Mouse (Mus musculus) stomach, embryonic 15.5 days (tissue): ENCODE measurements around the gene Cox14. TPM values are rescaled to one million over a fixed set of nuclear protein-coding genes. Genes with fewer than 3 reads are reported as not detected.

ENCODE experiments used
- ATAC-seq: fragments of 200-750 bp; cut with Nextera tagmentation; 2 replicates; pipeline ENCODE4 v1.8.0; 2017; ENCODE audit warnings: low read depth, moderate number of reproducible peaks, moderate TSS enrichment; ENCODE audit not compliant: insufficient read depth, low FRiP score
- H3K27ac ChIP-seq: fragments of 300-500 bp; sonication (generic); 2 replicates; pipeline ENCODE4 v1.5.1; 2015; ENCODE audit warnings: mild to moderate bottlenecking, inconsistent platforms
- H3K27me3 ChIP-seq: fragments of 300-500 bp; sonication (generic); replicated peaks from 2 replicates; pipeline ENCODE4 v1.6.1; 2015; ENCODE audit warnings: inconsistent platforms
- H3K36me3 ChIP-seq: fragments of 300-500 bp; sonication (generic); 2 replicates; pipeline ENCODE4 v1.6.1; 2015; ENCODE audit warnings: inconsistent platforms
- H3K4me1 ChIP-seq: fragments of 300-500 bp; sonication (generic); 2 replicates; pipeline ENCODE4 v1.6.1; 2015; ENCODE audit warnings: inconsistent platforms
- H3K4me2 ChIP-seq: fragments of 300-500 bp; sonication (generic); 2 replicates; pipeline ENCODE4 v1.6.1; 2015; ENCODE audit warnings: mild to moderate bottlenecking, inconsistent platforms
- H3K4me3 ChIP-seq: fragments of 300-500 bp; sonication (generic); replicated peaks from 2 replicates; pipeline ENCODE4 v1.5.1; 2015; ENCODE audit warnings: inconsistent platforms
- H3K9ac ChIP-seq: fragments of 300-500 bp; sonication (generic); 2 replicates; pipeline ENCODE4 v1.6.1; 2015; ENCODE audit warnings: inconsistent platforms
- H3K9me3 ChIP-seq: fragments of 300-500 bp; sonication (generic); 2 replicates; pipeline ENCODE4 v1.6.1; 2016; ENCODE audit warnings: inconsistent platforms
- WGBS: fragments of 180-500 bp; shearing (Covaris S2); methylation state at CpG from one replicate; pipeline ENCODE4 v1.1.7; 2015; 5-methylcytosine and 5-hydroxymethylcytosine counted together
- polyA plus RNA-seq: library from polyadenylated mRNA; unstranded; fragments of >200 nt; fragmentation: Nextera tagmentation; extraction: Ambion mirVana; gene quantifications from 2 replicates; pipeline ENCODE4 v1.2.1, GENCODE M21; 2015

Cox14 gene
- polyA plus RNA-seq, result 156 and 220 TPM in 2 replicates

DNA sequence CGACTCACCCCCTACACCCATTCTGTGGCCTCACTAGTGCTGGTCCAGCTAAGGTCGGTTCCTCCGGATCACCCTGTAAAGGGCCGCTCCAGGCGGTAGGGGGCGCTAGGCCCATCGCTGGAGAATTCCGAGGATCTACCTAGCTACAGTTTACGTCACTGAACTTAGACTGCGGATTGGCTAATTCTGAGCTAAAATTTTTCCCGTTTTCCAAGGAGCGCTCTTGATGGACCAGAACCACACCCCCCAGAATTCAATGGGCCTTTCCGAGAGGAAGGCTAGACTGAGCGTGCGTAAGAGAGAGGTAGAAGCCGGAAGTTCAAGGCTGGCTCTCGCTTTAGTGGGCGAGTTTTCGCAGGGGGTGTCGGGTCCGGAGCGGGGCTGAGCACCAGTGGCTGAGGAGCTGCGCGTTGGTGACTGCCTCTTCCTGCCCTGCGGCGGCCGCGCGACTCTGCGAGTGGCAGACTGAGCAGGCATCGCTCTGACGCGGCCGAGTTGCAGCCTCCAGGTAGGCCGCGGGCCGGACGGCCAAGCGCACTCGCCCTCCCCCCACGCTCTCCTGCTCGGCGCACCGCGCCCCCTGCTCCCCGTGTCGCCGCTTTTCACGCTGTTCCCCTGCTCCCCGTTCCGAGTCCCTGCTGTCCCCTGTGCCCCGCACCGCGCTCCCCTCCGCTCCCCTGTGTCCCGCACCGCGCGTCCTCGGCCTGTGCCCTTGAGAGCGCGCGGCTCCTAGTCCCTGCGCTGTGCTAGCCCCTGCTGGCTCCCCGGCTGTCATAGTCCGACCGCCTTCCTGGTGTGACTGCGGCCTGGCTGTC, at the start of gene Cox14:
Gene Cox14 (plus strand): TSS at position 278 of the 815 bp plus-strand sequence.
- Histone ChIP-seq H3K4me2 (peak within 1 kb of the TSS; percentile 76), H3K9ac (peak within 1 kb of the TSS; percentile 81), H3K4me1 (peaks cover 28% of the 10 kb centered on the region), H3K36me3 (peaks cover 15% of the 10 kb centered on the region), H3K4me3 (peak within 1 kb of the TSS; percentile 81), H3K9me3 (no peaks in the 10 kb centered on the region), H3K27me3 (no peaks in the 10 kb centered on the region), H3K27ac (peak within 1 kb of the TSS; percentile 86)
- ATAC-seq, result peak; percentile 92
- WGBS, result under 1% methylated on average over 66 of the region's 68 CpGs

- H3K9me3 ChIP-seq, result no peaks in the 10 kb centered on the region
- no peak for ATAC-seq
- H3K36me3 ChIP-seq, result no peaks in the 10 kb centered on the region
- H3K4me1 ChIP-seq, result peaks cover 5% of the 10 kb centered on the region; the same call in 1 of the 2 replicates
- peaks cover 15% of the 10 kb centered on the region for H3K27me3 ChIP-seq
- H3K4me3 ChIP-seq, result no peak overlapping the region
- H3K27ac ChIP-seq, result no peak overlapping the region
- WGBS, result 37% methylated on average over 8 of the region's 8 CpGs
- H3K9ac ChIP-seq, result no peak overlapping the region
- no peak overlapping the region for H3K4me2 ChIP-seq
These were observed 48.3 kb upstream of the Cox14 start for GRCm38 (mm10) chr15:99677089-99677488.

DNA sequence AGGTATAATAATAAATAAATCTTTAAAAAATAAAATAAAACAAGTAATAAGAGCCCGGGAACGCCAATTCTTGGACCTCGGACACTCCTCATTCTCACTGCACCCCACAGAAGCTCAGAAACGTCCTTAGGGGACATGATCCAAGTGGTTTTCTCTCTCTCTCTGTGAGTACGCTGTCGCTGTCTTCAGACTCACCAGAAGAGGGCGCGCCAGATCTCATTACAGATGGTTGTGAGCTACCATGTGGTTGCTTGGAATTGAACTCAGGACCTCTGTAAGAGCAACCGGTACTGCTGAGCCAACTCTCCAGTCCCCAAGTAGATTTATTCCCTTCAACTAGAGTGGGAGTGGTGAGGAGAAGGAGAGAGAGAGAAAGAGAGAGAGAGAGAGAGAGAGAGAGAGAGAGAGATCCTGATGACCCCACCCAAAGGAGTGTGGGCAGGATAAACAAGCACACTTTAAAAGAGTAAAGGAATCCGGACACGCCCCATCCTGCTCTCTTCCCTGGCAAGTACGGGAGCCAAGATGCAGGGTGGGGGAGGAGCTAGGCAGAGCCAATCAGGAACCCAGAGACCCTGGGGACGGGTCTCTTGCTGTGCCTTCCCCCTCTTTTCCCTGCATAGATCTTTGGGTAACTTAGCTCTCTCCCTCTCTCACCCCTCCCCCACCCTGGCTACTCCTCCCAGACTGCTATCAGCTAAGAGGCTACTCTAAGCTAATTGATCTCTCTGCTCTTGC, 47.2 kb upstream of the Cox14 start:
- H3K4me3 ChIP-seq, result no peak overlapping the region
- H3K36me3 ChIP-seq, result no peaks in the 10 kb centered on the region
- peaks cover 7% of the 10 kb centered on the region for H3K27me3 ChIP-seq
- H3K27ac ChIP-seq, result no peak overlapping the region
- H3K4me1 ChIP-seq, result peaks cover 5% of the 10 kb centered on the region; the same call in 1 of the 2 replicates
- WGBS, result 15% methylated on average over 13 of the region's 13 CpGs
- H3K4me2 ChIP-seq, result no peak overlapping the region
- no peaks in the 10 kb centered on the region for H3K9me3 ChIP-seq
- ATAC-seq, result no peak
- no peak overlapping the region for H3K9ac ChIP-seq

DNA sequence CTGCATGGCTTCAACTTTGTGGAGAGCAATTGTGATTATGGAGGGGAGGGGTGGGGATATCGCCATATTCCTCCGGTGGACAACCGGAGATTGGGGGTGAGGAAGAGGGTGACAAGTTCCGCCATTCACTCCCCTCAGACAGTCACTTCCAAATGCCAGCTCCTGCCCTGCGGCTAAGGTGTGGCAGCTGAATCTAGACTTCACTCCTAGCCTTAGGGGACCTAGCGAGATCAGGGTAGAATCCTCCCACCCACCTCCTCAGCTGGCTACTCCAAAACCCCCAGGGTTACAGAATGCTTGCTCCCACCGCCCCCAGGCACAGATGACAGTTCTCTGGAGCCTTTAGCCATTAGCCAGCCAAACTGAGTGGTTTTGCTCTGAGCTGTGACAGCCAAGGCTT, 46.4 kb upstream of the Cox14 start:
- H3K4me1 ChIP-seq, result peaks cover 5% of the 10 kb centered on the region; the same call in 1 of the 2 replicates
- 66% methylated on average over 7 of the region's 7 CpGs for WGBS
- H3K9me3 ChIP-seq, result no peaks in the 10 kb centered on the region
- no peak overlapping the region for H3K27ac ChIP-seq
- no peak overlapping the region for H3K9ac ChIP-seq
- no peak overlapping the region for H3K4me2 ChIP-seq
- H3K27me3 ChIP-seq, result no peaks in the 10 kb centered on the region; the same call in 1 of the 2 replicates
- no peak for ATAC-seq
- no peak overlapping the region for H3K4me3 ChIP-seq
- no peaks in the 10 kb centered on the region for H3K36me3 ChIP-seq

DNA sequence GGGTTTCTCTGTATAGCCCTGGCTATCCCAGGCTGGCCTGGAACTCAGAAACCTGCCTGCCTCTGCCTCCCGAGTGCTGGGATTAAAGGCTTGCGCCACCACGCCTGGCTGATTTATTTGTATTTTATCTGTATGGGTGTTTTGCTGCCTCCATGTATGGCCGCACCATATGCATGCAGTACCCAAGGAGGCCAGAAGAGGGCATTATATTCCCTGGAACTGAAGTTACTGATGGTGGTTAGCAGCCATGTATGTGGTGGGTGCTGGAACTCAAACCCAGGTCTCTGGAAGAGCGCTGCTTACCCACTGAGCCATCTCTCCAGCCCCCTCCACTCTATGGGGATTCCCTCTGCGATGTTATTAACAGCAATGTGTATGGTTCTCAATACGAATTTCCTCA, 42.5 kb upstream of the Cox14 start:
- Histone ChIP-seq H3K36me3 (no peaks in the 10 kb centered on the region), H3K4me3 (no peak overlapping the region), H3K4me2 (no peak overlapping the region), H3K9me3 (no peaks in the 10 kb centered on the region), H3K27ac (no peak overlapping the region), H3K9ac (no peak overlapping the region), H3K27me3 (no peaks in the 10 kb centered on the region), H3K4me1 (peaks cover 5% of the 10 kb centered on the region; the same call in 1 of the 2 replicates)
- no peak for ATAC-seq
- WGBS, result 90% methylated on average over 7 of the region's 7 CpGs

DNA sequence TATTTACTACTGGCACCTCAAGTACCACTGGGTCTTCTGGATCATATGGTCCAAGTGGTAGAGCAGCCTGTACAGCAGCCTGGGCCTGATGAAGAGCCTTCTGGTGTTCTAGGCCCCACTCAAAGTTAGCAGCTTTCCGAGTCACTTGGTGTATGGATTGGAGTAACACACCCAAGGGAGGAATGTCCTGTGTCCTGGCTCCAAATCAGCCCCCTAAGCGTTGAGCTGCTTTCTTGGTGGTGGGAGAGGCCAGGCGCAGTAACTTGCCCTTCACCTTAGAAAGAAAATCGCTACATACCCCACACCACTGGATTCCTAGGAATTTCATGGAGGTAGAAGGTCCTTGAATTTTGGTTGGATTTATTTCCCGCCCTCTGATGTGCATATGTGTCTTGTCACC, 41.3 kb upstream of the Cox14 start:
- Histone ChIP-seq H3K27me3 (no peaks in the 10 kb centered on the region), H3K4me2 (no peak overlapping the region), H3K27ac (no peak overlapping the region), H3K36me3 (no peaks in the 10 kb centered on the region), H3K4me3 (no peak overlapping the region), H3K4me1 (no peaks in the 10 kb centered on the region), H3K9me3 (no peaks in the 10 kb centered on the region), H3K9ac (no peak overlapping the region)
- WGBS, result 79% methylated on average over 5 of the region's 5 CpGs
- no peak for ATAC-seq

GRCm38 (mm10) chr15:99688712-99689111, 36.7 kb upstream of the Cox14 start:
- no peak overlapping the region for H3K9ac ChIP-seq
- no peak overlapping the region for H3K4me2 ChIP-seq
- peaks cover 12% of the 10 kb centered on the region; the same call in 1 of the 2 replicates for H3K27me3 ChIP-seq
- H3K9me3 ChIP-seq, result no peaks in the 10 kb centered on the region
- 11% methylated on average over 4 of the region's 4 CpGs for WGBS
- no peaks in the 10 kb centered on the region for H3K4me1 ChIP-seq
- no peak for ATAC-seq
- no peak overlapping the region for H3K27ac ChIP-seq
- H3K4me3 ChIP-seq, result no peak overlapping the region
- H3K36me3 ChIP-seq, result no peaks in the 10 kb centered on the region

- H3K4me2 ChIP-seq, result no peak overlapping the region
These were observed 34.5 kb upstream of the Cox14 start for GRCm38 (mm10) chr15:99690924-99691323.

DNA sequence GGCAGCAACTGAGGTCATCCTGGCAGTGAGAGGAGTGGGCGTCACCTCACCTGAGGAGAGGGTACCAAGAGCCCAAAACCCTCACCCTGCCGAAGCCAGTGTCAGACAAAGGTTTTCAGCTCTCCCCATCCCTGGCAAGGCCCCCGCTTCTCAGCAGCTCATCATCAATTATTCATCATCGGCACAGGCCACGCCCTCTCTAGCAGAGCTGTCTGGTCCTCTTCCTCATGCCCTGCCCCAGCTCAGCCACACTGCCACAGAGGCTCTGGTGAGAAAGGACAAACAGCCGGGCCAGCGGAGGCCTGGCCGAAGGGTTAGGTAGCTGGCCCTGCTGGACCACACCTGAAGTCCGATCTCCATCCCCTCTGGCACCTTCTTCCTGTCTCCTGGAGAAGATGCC, 33.4 kb upstream of the Cox14 start:
- Histone ChIP-seq H3K9ac (no peak overlapping the region), H3K27me3 (peaks cover 20% of the 10 kb centered on the region), H3K4me3 (no peak overlapping the region), H3K4me1 (no peaks in the 10 kb centered on the region), H3K27ac (no peak overlapping the region), H3K9me3 (no peaks in the 10 kb centered on the region), H3K4me2 (no peak overlapping the region), H3K36me3 (no peaks in the 10 kb centered on the region)
- 41% methylated on average over 9 of the region's 9 CpGs for WGBS
- ATAC-seq, result 0 out of 2 replicates have a peak, but pooled peaks have one; percentile 1

More at GRCm38 (mm10) chr15:99690924-99691323, 34.5 kb upstream of the Cox14 start:
- Histone ChIP-seq H3K9me3 (no peaks in the 10 kb centered on the region), H3K9ac (no peak overlapping the region), H3K27ac (no peak overlapping the region), H3K4me1 (no peaks in the 10 kb centered on the region), H3K4me3 (no peak overlapping the region), H3K27me3 (peaks cover 12% of the 10 kb centered on the region; the same call in 1 of the 2 replicates), H3K36me3 (no peaks in the 10 kb centered on the region)
- ATAC-seq, result no peak
- 29% methylated on average over 4 of the region's 4 CpGs for WGBS

GRCm38 (mm10) chr15:99697309-99697708, 28.1 kb upstream of the Cox14 start:
- H3K36me3 ChIP-seq, result no peaks in the 10 kb centered on the region
- no peak overlapping the region for H3K9ac ChIP-seq
- no peak overlapping the region for H3K4me2 ChIP-seq
- no peak overlapping the region for H3K4me3 ChIP-seq
- H3K27ac ChIP-seq, result no peak overlapping the region
- H3K9me3 ChIP-seq, result no peaks in the 10 kb centered on the region
- 23% methylated on average over 2 of the region's 2 CpGs for WGBS
- H3K4me1 ChIP-seq, result 0 out of 2 replicates have a peak, but pooled peaks cover 10% of the 10 kb centered on the region
- peaks cover 18% of the 10 kb centered on the region; the same call in 1 of the 2 replicates for H3K27me3 ChIP-seq
- no peak for ATAC-seq

GRCm38 (mm10) chr15:99698533-99699085, 26.8 kb upstream of the Cox14 start:
- H3K9me3 ChIP-seq, result no peaks in the 10 kb centered on the region
- 31% methylated on average over 20 of the region's 20 CpGs for WGBS
- H3K27me3 ChIP-seq, result peaks cover 18% of the 10 kb centered on the region; the same call in 1 of the 2 replicates
- ATAC-seq, result no peak
- H3K4me2 ChIP-seq, result no peak overlapping the region
- peaks cover 17% of the 10 kb centered on the region for H3K4me1 ChIP-seq
- H3K9ac ChIP-seq, result no peak overlapping the region
- H3K27ac ChIP-seq, result no peak overlapping the region
- H3K4me3 ChIP-seq, result no peak overlapping the region
- H3K36me3 ChIP-seq, result no peaks in the 10 kb centered on the region
